Mouse (Mus musculus) forebrain, embryonic 10.5 days (tissue): ENCODE measurements around the gene CK137956. TPM values are rescaled to one million over a fixed set of nuclear protein-coding genes. Genes with fewer than 3 reads are reported as not detected.

Experiments used
- DNase-seq: peaks from one replicate; pipeline ENCODE4 v3.0.0-alpha.2; 2017; ENCODE audit warnings: low spot score; ENCODE audit errors: extremely low spot score
- H3K27ac ChIP-seq: fragments of 300-500 bp; sonication (generic); 2 replicates; pipeline ENCODE4 v1.5.1; 2016; ENCODE audit warnings: mild to moderate bottlenecking
- H3K27me3 ChIP-seq: fragments of 300-500 bp; sonication (generic); 2 replicates; pipeline ENCODE4 v1.6.1; 2016; ENCODE audit warnings: mild to moderate bottlenecking; ENCODE audit not compliant: poor library complexity, severe bottlenecking
- H3K36me3 ChIP-seq: fragments of 300-500 bp; sonication (generic); replicated peaks from 2 replicates; pipeline ENCODE4 v1.6.1; 2016; ENCODE audit warnings: mild to moderate bottlenecking, moderate library complexity
- H3K4me1 ChIP-seq: fragments of 300-500 bp; sonication (generic); 2 replicates; pipeline ENCODE4 v1.6.1; 2016
- H3K4me3 ChIP-seq: fragments of 300-500 bp; sonication (generic); 2 replicates; pipeline ENCODE4 v1.5.1; 2016; ENCODE audit warnings: mild to moderate bottlenecking, moderate library complexity
- H3K9me3 ChIP-seq: fragments of 300-500 bp; sonication (generic); 2 replicates; pipeline ENCODE4 v1.6.1; 2016; ENCODE audit warnings: mild to moderate bottlenecking, moderate library complexity
- WGBS: fragments of 180-500 bp; shearing (Covaris S2); methylation state at CpG from one replicate; pipeline ENCODE4 v1.1.7; 2016; 5-methylcytosine and 5-hydroxymethylcytosine counted together
- polyA plus RNA-seq: library from polyadenylated mRNA; unstranded; fragments of >200 nt; fragmentation: Nextera tagmentation; extraction: Ambion mirVana; gene quantifications from 2 replicates; pipeline ENCODE4 v1.2.1, GENCODE M21; 2016

CK137956 gene
- polyA plus RNA-seq, 1 experiment from 2014 or later = 0.38 TPM

DNA sequence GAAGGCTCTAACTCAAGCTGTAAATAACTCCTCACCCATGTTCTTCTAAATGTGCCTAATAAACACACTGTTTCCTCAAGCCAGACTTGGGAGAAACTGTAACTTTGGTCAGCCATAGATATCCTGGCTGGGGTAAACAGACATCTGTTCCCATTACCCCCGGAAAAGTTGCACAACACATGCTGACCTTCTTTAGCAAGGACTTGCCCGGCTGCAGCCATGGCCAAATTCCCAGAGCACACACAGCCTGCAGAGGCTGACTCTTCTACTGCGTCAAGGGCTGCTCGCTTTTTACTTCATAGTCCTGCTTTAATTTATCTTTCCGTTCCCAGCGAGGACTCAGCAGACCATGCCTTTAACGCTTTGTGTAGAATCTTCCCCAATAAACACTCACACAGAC, 81.7 kb downstream of the CK137956 start:
- peaks cover 5% of the 10 kb centered on the region; the same call in 1 of the 2 replicates for H3K4me1 ChIP-seq
- no peak for DNase-seq
- 92% methylated on average over 7 of the region's 7 CpGs for WGBS
- no peak overlapping the region for H3K27ac ChIP-seq
- no peaks in the 10 kb centered on the region for H3K27me3 ChIP-seq
- peaks cover 15% of the 10 kb centered on the region for H3K9me3 ChIP-seq
- no peak overlapping the region for H3K4me3 ChIP-seq
- H3K36me3 ChIP-seq = no peaks in the 10 kb centered on the region

DNA sequence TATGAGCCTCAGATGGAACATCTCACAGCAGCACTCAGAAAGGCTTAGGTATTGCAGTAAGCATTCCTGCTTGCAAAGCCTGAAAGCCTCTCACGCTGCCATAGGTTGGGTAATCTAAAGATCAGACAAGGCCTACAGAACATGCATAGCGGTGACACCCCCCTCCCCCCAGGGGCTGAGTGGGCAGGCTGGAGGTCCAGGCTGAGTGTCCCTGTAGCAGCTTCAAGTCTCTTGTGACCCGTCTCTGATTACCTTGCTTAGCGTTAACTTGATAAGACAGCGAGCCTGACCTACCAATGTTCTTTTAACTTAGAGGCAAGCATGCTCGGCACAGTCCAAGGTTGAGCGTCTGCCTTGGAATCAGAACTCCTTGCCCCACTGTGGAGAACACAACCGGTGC, 91.8 kb downstream of the CK137956 start:
- Histone ChIP-seq H3K9me3 (peaks cover 2% of the 10 kb centered on the region), H3K36me3 (no peaks in the 10 kb centered on the region), H3K27ac (no peak overlapping the region), H3K4me1 (no peaks in the 10 kb centered on the region), H3K4me3 (no peak overlapping the region), H3K27me3 (no peaks in the 10 kb centered on the region)
- DNase-seq = no peak
- 97% methylated on average over 8 of the region's 8 CpGs for WGBS

Other genes starting within 250 kb of the CK137956 start
- 0.34 and 0.40 TPM in 2 replicates for gene Csmd2, start 16.9 kb upstream of the CK137956 start, polyA plus RNA-seq